Mouse (Mus musculus): ENCODE measurements around the gene Cdk2.
"Not testable (repeated sequence)": the region's sequence is repeated elsewhere in the genome, so short reads cannot be mapped to it uniquely, and the experiment has no call there.

Gene Cdk2
- long read RNA-seq, experiment 1, transcript Cdk2-202 (8 exons, 2,406 nt) = major isoform, 5 of 9 reads
- long read RNA-seq, experiment 1, partial matches to known transcripts = 2 of 9 reads
- long read RNA-seq, experiment 1, other reads (novel, unspliced or antisense) = 1 of 9 reads
- long read RNA-seq, experiment 2, partial matches to known transcripts = 2 of 6 reads
- long read RNA-seq, experiment 2, other reads (novel, unspliced or antisense) = 1 of 6 reads

- intact Hi-C loops (cut with DNase I) = loop anchor here (5.0 kb wide), 1 partner anchor 38 kb away; the partner anchor contains the start of gene Dgka
These were observed at the start of gene Cdk2 for GRCm38 (mm10) chr10:128704491-128705316. TSS of gene Cdk2 (minus strand) at chr10:128705031.

- intact Hi-C loops (cut with DNase I) = loop anchor here (5.0 kb wide), 1 partner anchor 54 kb away; the partner anchor contains the start of genes Dnajc14 and Tmem198b
These were observed 43.5 kb upstream of the Cdk2 start for GRCm38 (mm10) chr10:128748252-128748864.

- intact Hi-C loops (cut with DNase I) = loop anchor here (5.0 kb wide), 1 partner anchor 55 kb away; the partner anchor contains the start of genes Dnajc14 and Tmem198b
These were observed 42.9 kb upstream of the Cdk2 start, which contains the start of gene Pym1 for GRCm38 (mm10) chr10:128747646-128748251. TSS of gene Pym1 (plus strand) at chr10:128747889.

- intact Hi-C loops (cut with DNase I) = loop anchor here (5.0 kb wide), 1 partner anchor 55 kb away; the partner anchor contains the start of genes Dnajc14 and Tmem198b
These were observed 42.3 kb upstream of the Cdk2 start for GRCm38 (mm10) chr10:128746972-128747645.

GRCm38 (mm10) chr10:128745946-128746613 lies 41.2 kb upstream of the Cdk2 start:
- intact Hi-C loops (cut with DNase I) = loop anchor here (5.0 kb wide), 1 partner anchor 56 kb away; the partner anchor contains the start of genes Dnajc14 and Tmem198b

GRCm38 (mm10) chr10:128744680-128745601 lies 40.1 kb upstream of the Cdk2 start, which contains the start of gene Dgka:
TSS of gene Dgka (minus strand) at chr10:128744855.
- intact Hi-C loops (cut with DNase I) = loop anchor here (5.0 kb wide), 2 partner anchors 38 to 57 kb away; partner anchors contain the start of genes Cdk2, Dnajc14 and Tmem198b

GRCm38 (mm10) chr10:128744211-128744610 lies 39.4 kb upstream of the Cdk2 start:
- intact Hi-C loops (cut with DNase I) = loop anchor here (5.0 kb wide), 1 partner anchor 37 kb away; the partner anchor contains the start of gene Cdk2

- intact Hi-C loops (cut with DNase I) = loop anchor here (5.0 kb wide), 1 partner anchor 36 kb away; the partner anchor contains the start of gene Cdk2
These were observed 39.0 kb upstream of the Cdk2 start for GRCm38 (mm10) chr10:128743791-128744191.

- intact Hi-C loops (cut with DNase I) = loop anchor here (5.0 kb wide), 1 partner anchor 36 kb away; the partner anchor contains the start of gene Cdk2
These were observed 38.4 kb upstream of the Cdk2 start for GRCm38 (mm10) chr10:128743235-128743634.

- intact Hi-C loops (cut with DNase I) = loop anchor here (5.0 kb wide), 1 partner anchor 35 kb away; the partner anchor contains the start of gene Cdk2
These were observed 37.8 kb upstream of the Cdk2 start for GRCm38 (mm10) chr10:128742616-128743015.

- intact Hi-C loops (cut with DNase I) = loop anchor here (5.0 kb wide), 1 partner anchor 33 kb away; the partner anchor contains the start of gene Cdk2
These were observed 35.5 kb upstream of the Cdk2 start for GRCm38 (mm10) chr10:128740296-128740695.

- intact Hi-C loops (cut with DNase I) = no loop called here
These were observed 32.6 kb upstream of the Cdk2 start for GRCm38 (mm10) chr10:128737435-128737834.

- intact Hi-C loops (cut with DNase I) = loop anchor here (2.0 to 5.0 kb wide), 2 partner anchors 70 to 163 kb away; partner anchors contain the start of genes Dnajc14 and Tmem198b
These were observed 27.2 kb upstream of the Cdk2 start for GRCm38 (mm10) chr10:128731992-128732391.

GRCm38 (mm10) chr10:128731002-128731433 lies 26.2 kb upstream of the Cdk2 start:
- intact Hi-C loops (cut with DNase I) = loop anchor here (2.0 to 5.0 kb wide), 2 partner anchors 71 to 164 kb away; partner anchors contain the start of genes Dnajc14 and Tmem198b

GRCm38 (mm10) chr10:128728059-128728458 lies 23.2 kb upstream of the Cdk2 start:
- intact Hi-C loops (cut with DNase I) = no loop called here

GRCm38 (mm10) chr10:128725466-128725865 lies 20.6 kb upstream of the Cdk2 start:
- intact Hi-C loops (cut with DNase I) = not testable (repeated sequence)

GRCm38 (mm10) chr10:128715559-128716537 lies 11.0 kb upstream of the Cdk2 start:
- intact Hi-C loops (cut with DNase I) = no loop called here

Data from adrenal gland (tissue).